Mouse (Mus musculus) brain, embryonic 14.5 days (tissue): ENCODE results near the gene St3gal5.

Experiments used
- CTCF ChIP-seq: fragments of 200-500 bp; IDR thresholded peaks from 2 replicates; pipeline ENCODE4 v1.5.1; 2012; ENCODE audit warnings: inconsistent platforms, mild to moderate bottlenecking, moderate library complexity, borderline replicate concordance; ENCODE audit not compliant: insufficient read depth, insufficient read length; ENCODE audit errors: extremely low read depth
- POLR2A ChIP-seq: fragments of 200-500 bp; IDR thresholded peaks from 2 replicates; pipeline ENCODE4 v1.6.1; 2012; ENCODE audit warnings: mild to moderate bottlenecking, inconsistent platforms, borderline replicate concordance; ENCODE audit not compliant: poor library complexity, insufficient read depth, insufficient read length, severe bottlenecking; ENCODE audit errors: extremely low read depth

GRCm38 (mm10) chr6:72141191-72141590 lies 43.8 kb downstream of the St3gal5 start:
- TF ChIP-seq POLR2A (no peak), CTCF (no peak)
